Mouse (Mus musculus) right cerebral cortex, adult 2 months (tissue): Measurements from ENCODE around the gene Zkscan16.

ENCODE experiments used
- DNase-seq, 2 experiments: peaks; one replicate each; pipeline ENCODE4 v3.0.0; 2021 to 2022; ENCODE audit warnings: low spot score in 2 of 2

The Zkscan16 gene

GRCm38 (mm10) chr4:58943420-58944205 is at the start of gene Zkscan16:
Zkscan16 (plus strand) TSS chr4:58943628.
- DNase-seq = peak; percentile 93 to 96

GRCm38 (mm10) chr4:58894399-58894798 is 49.0 kb upstream of the Zkscan16 start:
- no peak for DNase-seq

- no peak for DNase-seq
Measured at GRCm38 (mm10) chr4:58897436-58897835, 46.0 kb upstream of the Zkscan16 start.

- DNase-seq = no peak
Measured at GRCm38 (mm10) chr4:58898318-58898717, 45.1 kb upstream of the Zkscan16 start.

GRCm38 (mm10) chr4:58907453-58907852 is 36.0 kb upstream of the Zkscan16 start:
- no peak for DNase-seq

GRCm38 (mm10) chr4:58910175-58911068 is 33.0 kb upstream of the Zkscan16 start:
- no peak for DNase-seq

- peak; percentile 45 to 60 for DNase-seq
Measured at GRCm38 (mm10) chr4:58911069-58911830, 32.2 kb upstream of the Zkscan16 start.

GRCm38 (mm10) chr4:58911831-58912628 is 31.4 kb upstream of the Zkscan16 start:
- DNase-seq = peak; percentile 44 to 50

- DNase-seq = peak; percentile 74 to 78
Measured at GRCm38 (mm10) chr4:58912629-58913335, 30.6 kb upstream of the Zkscan16 start, which contains the start of gene Ecpas. Ecpas (minus strand) TSS chr4:58912749.

- DNase-seq = no peak
Measured at GRCm38 (mm10) chr4:58913336-58914026, 29.9 kb upstream of the Zkscan16 start.

GRCm38 (mm10) chr4:58915081-58915826 is 28.2 kb upstream of the Zkscan16 start:
- DNase-seq = no peak

- DNase-seq = no peak
Measured at GRCm38 (mm10) chr4:58923933-58924332, 19.5 kb upstream of the Zkscan16 start.

- no peak for DNase-seq
Measured at GRCm38 (mm10) chr4:58925664-58926063, 17.8 kb upstream of the Zkscan16 start.

- DNase-seq = no peak
Measured at GRCm38 (mm10) chr4:58926120-58926519, 17.3 kb upstream of the Zkscan16 start.

- no peak for DNase-seq
Measured at GRCm38 (mm10) chr4:58927661-58928060, 15.8 kb upstream of the Zkscan16 start.

- no peak for DNase-seq
Measured at GRCm38 (mm10) chr4:58932541-58932940, 10.9 kb upstream of the Zkscan16 start.

GRCm38 (mm10) chr4:58934308-58934707 is 9.1 kb upstream of the Zkscan16 start:
- no peak for DNase-seq

- peak in 1 of 2 experiments; percentile 17 for DNase-seq
Measured at GRCm38 (mm10) chr4:58934746-58935476, 8.5 kb upstream of the Zkscan16 start.
